In the genomic region with DNA sequence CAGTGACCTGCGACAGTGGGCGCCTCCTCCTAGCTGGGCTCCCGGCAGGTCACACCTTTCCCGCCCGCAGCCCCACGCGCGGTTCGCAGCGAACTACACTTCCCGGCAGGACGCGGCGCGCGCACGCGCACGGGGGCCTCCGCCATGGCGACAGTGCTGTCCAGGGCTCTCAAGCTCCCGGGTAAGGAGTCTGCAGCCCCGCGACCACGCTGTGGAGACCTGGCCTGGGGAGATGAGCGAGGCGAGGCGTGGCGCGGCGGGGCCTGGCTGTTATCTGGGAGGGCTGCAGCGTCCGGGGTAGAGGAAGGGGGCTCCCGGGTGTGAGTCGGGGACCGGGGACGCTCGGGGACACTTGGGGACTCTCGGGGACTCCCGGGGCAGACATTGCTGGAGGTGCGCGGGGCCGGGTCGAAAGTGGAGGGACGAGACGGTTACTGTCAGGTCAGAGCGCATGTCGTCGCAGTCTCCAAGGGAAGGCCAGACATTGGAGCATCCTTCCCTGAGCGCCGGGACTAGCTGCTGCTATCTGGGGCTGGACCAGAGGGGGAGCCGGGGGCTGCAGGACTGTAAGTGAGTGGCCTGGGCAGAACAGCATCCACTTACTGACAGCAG, we compare ENCODE assay signal across 8 mouse cellular contexts. TPM values are rescaled to one million over a fixed set of nuclear protein-coding genes. Genes with fewer than 3 reads are reported as not detected.
DNase-seq lines count a peak whose midpoint lies in the region; ATAC-seq and TF ChIP-seq lines count a peak whose summit lies in the region.

A gene (plus strand): TSS at position 57 of the 612 bp plus-strand sequence.
A gene (minus strand): TSS at position 102 of the 612 bp plus-strand sequence.

- H3K4me3 ChIP-seq in cortical plate, adult 2 months (ENCODE audit: insufficient read depth, low read length): peak within 1 kb of the TSS; percentile 92
- H3K4me3 ChIP-seq in hindbrain, postnatal 0 days (ENCODE audit: low read length): peak within 1 kb of the TSS; percentile 94

- peak; percentile 58; the same call in 1 of the 2 replicates for TF ChIP-seq POLR2A in cortical plate, adult 2 months (IDR thresholded peaks at IDR 0.05; ENCODE audit: extremely low read depth, insufficient read depth, low read length)

- H3K4me1 ChIP-seq in cortical plate, adult 2 months (ENCODE audit: control insufficient read depth, insufficient read depth, low read length): peaks cover 6% of the 10 kb centered on the region
- peaks cover 6% of the 10 kb centered on the region; the same call in 1 of the 2 replicates for H3K4me1 ChIP-seq in hindbrain, postnatal 0 days (ENCODE audit: insufficient read depth, low read length)

- peak within 1 kb of the TSS; percentile 89 for H3K4me2 ChIP-seq in hindbrain, postnatal 0 days (ENCODE audit: low read depth, low read length)

- ATAC-seq in hindbrain, postnatal 0 days: peak; percentile 92
- peak; percentile 82 for ATAC-seq in megakaryocyte, adult 5-6 weeks (ENCODE audit: poor library complexity, severe bottlenecking)

- under 1% methylated on average over 52 of the region's 52 CpGs for WGBS in hindbrain, postnatal 0 days

- no peaks in the 10 kb centered on the region for H3K27me3 ChIP-seq in hindbrain, postnatal 0 days (ENCODE audit: insufficient read depth, low read length)

- no peaks in the 10 kb centered on the region for H3K9me3 ChIP-seq in hindbrain, postnatal 0 days (ENCODE audit: low read length)

- H3K9ac ChIP-seq in hindbrain, postnatal 0 days (replicated peaks; ENCODE audit: low read length): peak within 1 kb of the TSS; percentile 92

- no peaks in the 10 kb centered on the region for H3K36me3 ChIP-seq in hindbrain, postnatal 0 days (ENCODE audit: insufficient read depth, low read length)

- H3K27ac ChIP-seq in cortical plate, adult 2 months (ENCODE audit: insufficient read depth, low read length): peak within 1 kb of the TSS; percentile 67
- H3K27ac ChIP-seq in hindbrain, postnatal 0 days: peak within 1 kb of the TSS; percentile 88

- DNase-seq in adrenal gland, adult (ENCODE audit: inconsistent age in 2 of 2, low spot score in 1 of 2): peak; percentile 90 to 95
- peak; percentile 59 to 72 for DNase-seq in gastrocnemius, adult 8-10 months (ENCODE audit: low spot score in 2 of 2)
- DNase-seq in hindbrain, postnatal 0 days (ENCODE audit: low spot score): peak; percentile 89
- peak; percentile 76 to 83 for DNase-seq in left cerebral cortex, adult 8-10 months (ENCODE audit: low spot score in 2 of 2)
- DNase-seq in right cerebral cortex, postnatal 10 days (ENCODE audit: low spot score in 2 of 2): peak; percentile 88 to 92
- DNase-seq in urinary bladder, postnatal 14 days (ENCODE audit: low spot score): peak; percentile 82

- TF ChIP-seq CTCF in cortical plate, adult 2 months (IDR thresholded peaks at IDR 0.05; ENCODE audit: extremely low read depth, insufficient read depth, low read length): no peak
- TF ChIP-seq CTCF in hindbrain, postnatal 0 days (IDR thresholded peaks at IDR 0.05; ENCODE audit: low read depth): peak; percentile 55

RNA-seq across cellular contexts. Expression of the first gene that starts in this region (rescaled TPM):
- 158 and 167 TPM in 2 replicates for polyA plus RNA-seq in cortical plate, adult 2 months (2012; rRNA removed)
- 1 to 10 TPM; 3.0 to 3.6 (median 3.3) TPM for total RNA-seq in gastrocnemius, adult 8-10 months (2022)
- total RNA-seq in hindbrain, postnatal 0 days (2014; rRNA removed): 75.7 and 79.0 TPM in 2 replicates
- 86.6 and 92.0 TPM in 2 replicates for polyA plus RNA-seq in hindbrain, postnatal 0 days (2015; fragmentation: Nextera tagmentation; extraction: Ambion mirVana)
- 100 to 1,000 TPM; 149 to 164 (median 160) TPM for total RNA-seq in left cerebral cortex, adult 8-10 months (2022)
- total RNA-seq in megakaryocyte, adult 5-6 weeks (2015): 2.1 and 3.0 TPM in 2 replicates
- total RNA-seq in megakaryocyte, adult 5-6 weeks (2017): 2.8 and 4.9 TPM in 2 replicates

RNA-seq across cellular contexts. Expression of the second gene that starts in this region (rescaled TPM):
- polyA plus RNA-seq in cortical plate, adult 2 months (2012; rRNA removed): 40.2 and 48.6 TPM in 2 replicates
- 10 to 100 TPM in 2 of 4 experiments, 1 to 10 TPM in 2; 4.3 to 13.2 (median 9.9) TPM for total RNA-seq in gastrocnemius, adult 8-10 months (2022)
- 5.7 and 8.3 TPM in 2 replicates for total RNA-seq in hindbrain, postnatal 0 days (2014; rRNA removed)
- polyA plus RNA-seq in hindbrain, postnatal 0 days (2015; fragmentation: Nextera tagmentation; extraction: Ambion mirVana): 10.3 and 13.2 TPM in 2 replicates
- total RNA-seq in left cerebral cortex, adult 8-10 months (2022): 10 to 100 TPM; 48.6 to 60.9 (median 56.7) TPM
- total RNA-seq in megakaryocyte, adult 5-6 weeks (2015): 2.5 and 8.5 TPM in 2 replicates
- total RNA-seq in megakaryocyte, adult 5-6 weeks (2017): 10.8 and 15.8 TPM in 2 replicates

Comparison
In these comparisons a context has a peak if more than half of its experiments do, and no peak if none do; other contexts are left out.
1. Peak in every context shown above with its lines: DNase-seq, ATAC-seq, H3K4me3 ChIP-seq and H3K27ac ChIP-seq.
2. RNA of the first gene that starts in this region (total RNA-seq): 149 to 164 TPM in left cerebral cortex, adult 8-10 months and 75.7 to 79.0 TPM in hindbrain, postnatal 0 days; 3.0 to 3.6 TPM in gastrocnemius, adult 8-10 months and 2.1 to 4.9 TPM in megakaryocyte, adult 5-6 weeks; every median in the first group is over 10 times any median in the second.